Mouse (Mus musculus): ENCODE data around the gene Phf6.

GRCm38 (mm10) chrX:52913856-52914255 lies 1.8 kb downstream of the Phf6 start:
- no peak for TF ChIP-seq POLR2A (IDR thresholded peaks at IDR 0.05; ENCODE audit: borderline replicate concordance, control insufficient read depth, low read depth, low read length)
- no peak for TF ChIP-seq CTCF (IDR thresholded peaks at IDR 0.05; ENCODE audit: control insufficient read depth, insufficient read depth, low read length)

Measured in bone marrow, adult 2 months (tissue).